In the genomic region with DNA sequence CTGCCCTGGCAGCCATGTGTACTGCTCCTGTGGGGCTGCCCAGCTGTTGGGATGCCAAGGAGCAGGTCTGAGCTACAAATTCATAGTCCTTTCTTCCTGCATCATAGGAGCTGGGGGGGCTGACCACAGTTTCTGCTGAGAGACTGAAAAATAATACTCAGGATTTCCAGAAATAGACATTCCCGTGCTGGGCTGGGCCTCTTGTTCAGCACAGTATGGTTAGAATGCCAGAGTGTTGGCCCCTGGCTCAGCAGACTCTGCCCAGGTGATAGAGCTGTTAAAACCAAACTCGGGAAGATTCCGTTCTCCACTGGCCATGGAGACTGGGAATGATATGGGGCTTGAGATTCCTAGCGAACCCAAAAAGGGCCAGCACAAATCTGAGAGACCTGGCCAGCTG, we compare ENCODE assay signal across 22 mouse cellular contexts. TPM values are rescaled to one million over a fixed set of nuclear protein-coding genes. Genes with fewer than 3 reads are reported as not detected.
"Had no signal": no experiment of that assay in that cellular context is flagged by ENCODE, and none has a peak within 500 bp of the region (broad histone marks: within the 10 kb centered on the region; RNA-seq: fewer than 3 reads in every experiment).

No protein-coding gene starts in this region.

- H3K4me2 ChIP-seq: hindbrain, embryonic 12.5 days; hindbrain, embryonic 14.5 days; intestine, embryonic 15.5 days; limb, embryonic 12.5 days had no signal

- H3K4me3 ChIP-seq: gastrocnemius, adult 2 months; heart, embryonic 10.5 days; hindbrain, embryonic 10.5 days; hindbrain, embryonic 12.5 days; intestine, embryonic 15.5 days; layer of hippocampus, adult 2 months; left cerebral cortex, adult 2 months; limb, embryonic 10.5 days; limb, embryonic 12.5 days had no signal

- ATAC-seq: forebrain, embryonic 16.5 days; hindbrain, embryonic 16.5 days; inflammation-experienced regulatory T-cells, adult 6 months; intestine, embryonic 15.5 days; intestine, postnatal 0 days had no signal

- H3K4me1 ChIP-seq: hindbrain, embryonic 12.5 days; intestine, embryonic 15.5 days; limb, embryonic 12.5 days had no signal

- H3K36me3 ChIP-seq: heart, embryonic 10.5 days; intestine, embryonic 15.5 days had no signal

- H3K9ac ChIP-seq: hindbrain, embryonic 12.5 days; hindbrain, embryonic 14.5 days; intestine, embryonic 15.5 days; limb, embryonic 12.5 days had no signal

- H3K9me3 ChIP-seq: heart, embryonic 10.5 days; hindbrain, embryonic 10.5 days; hindbrain, embryonic 12.5 days; intestine, embryonic 15.5 days; limb, embryonic 10.5 days; limb, embryonic 12.5 days had no signal

- H3K27ac ChIP-seq: gastrocnemius, adult 2 months; heart, embryonic 10.5 days; hindbrain, embryonic 10.5 days; hindbrain, embryonic 12.5 days; hindbrain, embryonic 14.5 days; intestine, embryonic 15.5 days; layer of hippocampus, adult 2 months; left cerebral cortex, adult 2 months; limb, embryonic 10.5 days; limb, embryonic 12.5 days had no signal

- H3K27me3 ChIP-seq: hindbrain, embryonic 12.5 days; intestine, embryonic 15.5 days; limb, embryonic 12.5 days had no signal

- DNase-seq: gastrocnemius, adult 2 months; gastrocnemius, postnatal 10 days; gastrocnemius, postnatal 25 days; heart, postnatal 10 days; heart, postnatal 4 days; kidney, adult 18-20 months; kidney, adult 8-10 months; kidney, postnatal 25 days had no signal

RNA-seq across cellular contexts. Expression of gene Stk36, which starts 24.8 kb away (rescaled TPM):
- total RNA-seq: granulocyte monocyte progenitor cell, adult 5-6 weeks had no signal
- polyA plus RNA-seq: inflammation-experienced regulatory T-cells, adult 6 months had no signal
